Mouse (Mus musculus) ZHBTc4 (cell line): Measurements from ENCODE around the gene Jup.

Source experiments
- DNase-seq: peaks from one replicate; pipeline ENCODE4 v3.0.0-alpha.2; 2011; ENCODE audit warnings: low read depth, low spot score

Gene Jup

GRCm38 (mm10) chr11:100408076-100408834 is 10.7 kb upstream of the Jup start:
- DNase-seq = peak; percentile 79

- DNase-seq = no peak
Measured at GRCm38 (mm10) chr11:100406995-100407705, 9.6 kb upstream of the Jup start.

GRCm38 (mm10) chr11:100406273-100406672 is 8.7 kb upstream of the Jup start:
- DNase-seq = no peak

- no peak for DNase-seq
Measured at GRCm38 (mm10) chr11:100404456-100405074, 7.0 kb upstream of the Jup start.

GRCm38 (mm10) chr11:100403445-100404134 is 6.0 kb upstream of the Jup start:
- DNase-seq = no peak

GRCm38 (mm10) chr11:100402682-100403081 is 5.1 kb upstream of the Jup start:
- no peak for DNase-seq

- DNase-seq = no peak
Measured at GRCm38 (mm10) chr11:100402240-100402639, 4.7 kb upstream of the Jup start.

GRCm38 (mm10) chr11:100400842-100401241 is 3.3 kb upstream of the Jup start:
- DNase-seq = no peak

- DNase-seq = no peak
Measured at GRCm38 (mm10) chr11:100399727-100400538, 2.4 kb upstream of the Jup start.

- peak; percentile 37 for DNase-seq
Measured at GRCm38 (mm10) chr11:100399320-100399719, 1.8 kb upstream of the Jup start.

GRCm38 (mm10) chr11:100398517-100398916 is 954 bp upstream of the Jup start:
- no peak for DNase-seq

- DNase-seq = peak; percentile 58
Measured at GRCm38 (mm10) chr11:100396886-100397599, 520 bp downstream of the Jup start.

- peak; percentile 78 for DNase-seq
Measured at GRCm38 (mm10) chr11:100395861-100396631, 1.5 kb downstream of the Jup start.

GRCm38 (mm10) chr11:100395200-100395599 is 2.4 kb downstream of the Jup start:
- DNase-seq = peak; percentile 78

GRCm38 (mm10) chr11:100394353-100395074 is 3.0 kb downstream of the Jup start:
- no peak for DNase-seq

- DNase-seq = no peak
Measured at GRCm38 (mm10) chr11:100393733-100394132, 3.8 kb downstream of the Jup start.

GRCm38 (mm10) chr11:100392958-100393357 is 4.6 kb downstream of the Jup start:
- DNase-seq = no peak

GRCm38 (mm10) chr11:100391884-100392345 is 5.6 kb downstream of the Jup start:
- DNase-seq = no peak
